Mouse (Mus musculus) liver, adult (tissue): Measurements from ENCODE around the gene Sh2b3.

ENCODE experiments used
- GATA4 ChIP-seq: IDR thresholded peaks from 2 replicates; pipeline ENCODE4 v1.6.1; 2014; ENCODE audit warnings: mild to moderate bottlenecking, low read length; ENCODE audit not compliant: insufficient replicate concordance

Gene Sh2b3

DNA sequence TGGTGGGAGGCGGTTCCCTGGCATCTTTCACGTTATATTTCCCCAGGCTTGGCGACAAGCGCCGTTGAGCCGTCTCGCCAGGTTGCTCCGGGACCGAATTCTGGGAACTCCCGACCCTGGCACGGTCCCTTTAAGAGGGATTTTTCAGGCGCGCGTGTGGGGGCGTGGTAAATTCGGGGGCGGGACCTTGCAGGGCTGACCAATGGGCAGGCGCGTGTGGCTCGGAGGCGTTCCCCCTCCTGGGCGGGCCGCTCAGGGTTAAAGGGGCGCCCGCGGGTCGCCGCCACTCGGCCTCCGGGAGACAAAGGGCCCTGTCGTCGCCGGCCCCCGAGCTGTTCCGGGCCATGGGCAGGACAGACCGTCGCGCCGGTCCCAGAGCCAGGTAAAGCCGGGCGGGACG is 11.3 kb upstream of the Sh2b3 start, which contains the start of gene Pheta1:
TSS of gene Pheta1 (plus strand) at position 242 of the 400 bp plus-strand sequence.
- peak; percentile 24; the same call in 1 of the 2 replicates for TF ChIP-seq GATA4

DNA sequence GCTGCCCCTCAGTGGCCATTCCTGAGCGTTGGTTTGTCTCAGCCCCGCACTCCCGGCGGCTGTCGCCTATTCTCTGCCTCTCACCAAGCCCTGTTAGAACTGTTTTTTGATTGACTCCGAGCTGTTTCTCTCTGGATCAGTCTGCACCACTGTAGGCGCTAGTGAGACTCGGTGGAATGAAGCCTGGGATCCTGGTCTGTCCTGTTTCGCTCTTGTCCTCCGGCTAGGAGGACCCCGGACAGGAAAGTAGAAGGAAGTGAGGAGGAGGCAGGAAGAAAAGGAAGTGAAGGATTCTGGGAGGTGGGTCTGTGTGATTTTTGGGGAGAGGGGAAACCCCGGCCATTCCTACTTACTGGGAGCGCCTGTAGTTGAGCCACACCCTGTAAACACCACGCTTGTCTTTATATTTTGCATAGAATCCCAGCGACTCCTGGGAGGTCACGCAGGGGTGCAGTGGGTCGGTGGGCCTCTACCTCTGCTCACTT is 10.6 kb upstream of the Sh2b3 start:
- no peak for TF ChIP-seq GATA4

DNA sequence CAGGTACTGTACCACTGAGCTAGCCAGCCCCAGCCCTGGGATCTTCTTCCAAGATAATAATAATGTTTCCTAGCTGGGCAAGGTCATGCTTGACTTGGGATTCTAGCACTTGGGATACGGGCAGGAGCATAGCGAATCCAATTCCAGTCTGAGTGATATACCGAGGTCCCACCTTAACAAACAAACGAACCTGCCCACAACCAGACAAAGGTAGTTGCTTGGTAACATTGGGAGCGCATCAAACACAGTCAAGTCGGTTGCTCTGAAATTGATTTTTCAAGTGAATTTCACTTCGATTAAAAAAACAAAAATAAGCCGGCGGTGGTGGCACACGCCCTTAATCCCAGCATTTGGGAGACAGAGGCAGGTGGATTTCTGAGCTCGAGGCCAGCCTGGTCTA is 8.9 kb upstream of the Sh2b3 start:
- no peak for TF ChIP-seq GATA4

DNA sequence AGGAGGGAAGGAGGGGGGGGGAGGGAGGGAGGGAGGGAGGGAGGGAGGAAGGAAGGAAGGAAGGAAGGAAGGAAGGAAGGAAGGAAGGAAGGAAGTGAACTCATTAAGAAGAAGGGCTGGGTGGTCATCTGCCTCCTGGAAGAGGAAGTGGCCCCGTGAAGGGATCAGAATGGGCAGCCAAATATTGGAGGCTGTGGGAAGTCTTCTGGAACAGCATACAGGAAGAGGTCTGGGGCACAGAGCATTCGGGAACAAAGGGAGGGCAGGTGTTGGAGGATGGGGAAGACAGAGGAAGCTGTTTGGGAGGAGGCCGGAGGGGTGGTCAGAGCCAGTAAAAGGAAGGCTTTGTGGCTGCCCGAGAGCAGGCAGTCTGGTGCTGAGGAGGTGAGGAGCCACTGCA is 7.9 kb upstream of the Sh2b3 start:
- TF ChIP-seq GATA4: no peak

DNA sequence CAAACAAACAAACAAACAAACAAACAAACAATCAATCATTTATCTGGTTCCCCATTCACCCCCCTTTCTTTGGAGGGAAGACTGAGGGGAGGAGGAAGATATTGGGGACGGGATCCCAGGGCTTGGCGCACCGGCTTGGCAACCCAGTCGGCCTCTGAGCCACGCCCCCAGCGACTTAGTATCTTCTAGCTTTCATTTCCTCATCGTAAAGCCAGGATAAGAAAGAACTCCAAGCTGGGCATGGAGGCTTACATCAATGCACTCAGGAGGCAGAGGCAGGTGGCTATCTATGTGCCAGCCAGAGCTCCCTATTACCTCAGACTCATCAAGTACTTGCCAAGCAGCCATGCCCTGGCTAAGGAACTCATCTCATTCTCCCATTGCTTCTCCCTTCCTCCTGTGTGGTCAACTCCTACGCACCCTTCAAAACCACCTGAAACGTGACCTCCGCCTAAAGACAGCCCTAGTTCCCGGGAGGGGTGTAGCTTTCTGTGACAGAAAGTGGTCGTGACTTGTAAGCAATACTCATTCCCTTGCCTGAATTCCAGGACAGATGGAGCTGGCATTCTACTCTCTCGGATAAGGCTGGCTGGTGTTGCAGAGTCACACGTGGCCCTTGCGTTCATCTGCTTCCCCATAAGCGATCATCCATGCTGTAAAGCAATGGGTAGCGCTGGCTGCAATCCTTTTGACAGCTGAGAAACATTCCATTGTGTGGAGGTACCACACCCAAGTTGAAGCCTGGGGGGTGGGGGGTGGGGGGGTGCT is 5.9 kb upstream of the Sh2b3 start:
- no peak for TF ChIP-seq GATA4

DNA sequence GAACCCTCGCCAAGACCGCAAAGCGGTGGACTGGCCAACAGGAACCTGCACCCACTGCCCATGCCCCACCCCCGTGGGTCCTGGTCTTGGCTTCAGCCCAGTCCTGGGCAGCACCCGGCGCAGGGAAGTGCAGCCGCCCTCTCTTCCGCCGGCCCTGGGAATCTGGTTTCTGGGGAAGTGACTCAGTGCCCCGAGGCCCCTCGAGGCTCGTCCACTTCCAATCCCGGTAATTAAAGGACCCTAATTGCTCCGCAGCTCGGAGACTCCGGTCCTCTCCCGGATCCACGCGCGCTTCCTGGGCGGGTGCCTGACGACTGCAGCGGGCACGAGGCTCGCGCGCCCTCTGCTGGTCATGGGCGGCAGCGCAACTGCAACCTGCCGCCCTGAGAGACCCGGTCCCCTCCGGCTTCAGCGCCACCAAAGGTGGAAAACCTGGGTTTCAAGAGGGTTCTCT is 5.2 kb upstream of the Sh2b3 start:
- peak; percentile 15; the same call in 1 of the 2 replicates for TF ChIP-seq GATA4

DNA sequence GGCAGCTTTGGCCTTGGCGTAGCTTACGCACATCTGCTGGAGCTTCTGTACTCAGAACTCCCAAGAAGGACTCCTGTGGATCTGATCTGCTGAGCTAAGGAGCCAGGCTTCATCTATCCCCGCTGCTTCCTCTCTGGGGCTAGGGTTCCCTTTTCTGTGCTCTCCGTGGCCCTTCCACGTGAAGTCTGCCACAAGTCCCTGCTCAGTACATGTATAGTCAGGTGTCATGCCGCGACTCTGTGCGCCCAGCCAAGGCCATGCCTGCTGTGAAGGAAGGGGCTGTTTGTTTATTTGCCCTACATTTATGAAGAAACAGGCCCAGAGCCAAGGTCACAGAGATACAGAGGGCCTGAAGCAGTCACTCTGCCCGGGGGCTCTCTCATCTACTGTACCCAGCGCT is 4.5 kb upstream of the Sh2b3 start:
- TF ChIP-seq GATA4: no peak

DNA sequence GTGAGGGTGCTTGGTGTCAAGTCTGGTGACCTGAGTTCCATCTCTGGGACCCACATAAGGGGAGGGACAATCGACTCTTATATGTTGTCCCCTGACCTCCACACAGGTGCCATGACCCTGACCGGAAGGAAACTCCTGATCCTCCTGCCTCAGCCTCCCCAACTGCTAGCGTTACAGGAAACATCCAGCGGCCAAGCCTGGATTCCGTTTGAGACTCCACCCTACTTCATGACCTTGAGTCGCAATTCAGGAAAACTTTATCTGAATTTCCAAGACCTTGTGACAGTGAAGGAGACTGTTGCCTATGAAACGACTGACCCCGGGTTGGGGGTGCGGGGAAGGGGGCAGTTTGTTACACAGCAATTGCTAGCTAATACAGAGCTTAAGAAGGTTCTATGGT is 4.1 kb upstream of the Sh2b3 start:
- no peak for TF ChIP-seq GATA4

DNA sequence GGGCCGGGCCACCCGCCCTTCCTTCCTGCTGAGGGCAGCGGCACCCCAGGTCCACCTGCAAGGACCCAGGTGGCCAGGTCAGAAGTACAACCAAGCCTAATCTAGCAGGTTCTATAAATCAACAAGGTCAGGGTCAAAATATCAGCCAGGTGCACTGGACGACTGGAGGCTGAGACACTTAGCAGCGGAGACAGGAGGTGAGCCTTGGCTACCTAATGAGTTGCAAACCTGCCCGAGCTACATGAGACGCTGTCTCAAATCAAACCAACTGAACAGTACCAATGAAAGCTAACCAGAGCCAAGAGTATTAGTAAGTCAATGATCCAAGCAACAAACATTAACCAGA is 1.7 kb upstream of the Sh2b3 start:
- no peak; the same call in 1 of the 2 replicates for TF ChIP-seq GATA4

DNA sequence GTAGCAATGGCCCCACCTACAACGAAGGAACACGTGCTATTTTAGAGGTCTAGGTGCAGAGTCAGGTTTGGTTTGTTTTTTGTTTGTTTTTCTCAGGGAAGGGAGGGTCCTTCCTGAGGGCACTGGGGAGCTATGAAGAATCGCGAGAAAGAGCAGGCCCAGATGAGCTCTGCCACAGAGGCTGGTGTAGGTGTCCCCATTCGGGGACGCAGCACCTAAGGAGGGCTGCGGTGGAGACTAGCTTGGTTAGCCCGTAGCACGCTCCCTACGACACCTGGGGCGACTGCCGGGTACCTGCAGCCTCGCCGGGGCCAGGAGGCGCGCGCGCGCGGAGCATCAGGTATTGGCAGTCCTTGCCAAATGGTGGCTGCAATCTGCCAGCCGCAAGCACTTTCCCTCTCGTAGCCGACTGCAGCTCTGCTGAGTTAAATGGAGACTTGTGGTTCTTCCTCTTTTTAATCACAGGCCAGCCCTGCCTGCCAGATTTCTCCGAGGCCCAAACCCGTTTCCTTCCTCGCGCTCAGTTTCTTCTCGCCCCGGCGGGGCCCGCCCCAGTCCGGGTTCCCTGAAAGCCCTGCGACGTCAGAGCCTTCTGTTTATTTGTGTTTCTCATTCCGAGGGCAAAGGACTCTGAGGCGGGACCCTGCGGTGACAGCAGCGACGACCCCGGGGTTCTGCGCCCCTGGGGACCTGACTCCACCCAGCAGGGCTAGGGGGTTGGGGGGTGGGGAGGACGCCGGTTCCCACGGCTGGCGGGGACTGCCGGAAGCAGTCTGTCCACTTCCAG is 1.1 kb upstream of the Sh2b3 start:
- TF ChIP-seq GATA4: no peak

DNA sequence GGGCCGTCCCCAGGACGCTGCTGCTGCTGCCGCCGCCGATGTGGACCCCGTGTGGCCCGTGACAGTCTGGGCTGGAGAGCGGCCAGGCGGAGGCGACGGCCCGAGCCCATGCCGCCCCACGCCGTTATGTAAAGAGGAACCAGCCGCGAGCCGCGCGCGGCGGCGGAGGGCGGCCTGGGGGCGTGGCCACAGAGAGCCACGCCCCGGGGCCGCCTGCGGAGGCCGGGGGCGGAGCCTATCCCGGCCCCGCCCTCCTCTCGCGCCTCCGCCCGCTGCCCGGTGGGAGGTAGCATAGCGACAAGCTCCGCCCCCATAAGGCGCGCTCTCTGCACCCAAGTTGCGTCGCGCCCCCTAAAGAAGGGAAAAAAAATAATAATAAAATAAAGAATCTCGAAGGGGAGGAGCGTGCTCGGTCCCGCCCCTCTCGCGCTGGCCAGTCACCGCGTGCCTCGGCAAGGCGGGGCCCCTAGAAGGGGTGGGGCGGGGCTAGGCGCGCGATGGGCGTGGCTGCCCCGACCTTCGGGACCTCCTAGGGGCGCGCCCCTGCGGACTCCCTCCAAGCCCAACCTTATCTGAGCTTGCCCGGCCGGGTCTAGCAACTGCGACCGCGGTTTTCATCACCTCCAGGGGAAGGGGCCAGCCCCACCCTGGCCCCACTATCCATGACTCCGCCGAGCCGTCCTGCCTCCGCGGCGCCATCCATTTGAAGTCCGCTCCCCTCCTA is 592 bp downstream of the Sh2b3 start:
- peak; percentile 81; the same call in 1 of the 2 replicates for TF ChIP-seq GATA4

DNA sequence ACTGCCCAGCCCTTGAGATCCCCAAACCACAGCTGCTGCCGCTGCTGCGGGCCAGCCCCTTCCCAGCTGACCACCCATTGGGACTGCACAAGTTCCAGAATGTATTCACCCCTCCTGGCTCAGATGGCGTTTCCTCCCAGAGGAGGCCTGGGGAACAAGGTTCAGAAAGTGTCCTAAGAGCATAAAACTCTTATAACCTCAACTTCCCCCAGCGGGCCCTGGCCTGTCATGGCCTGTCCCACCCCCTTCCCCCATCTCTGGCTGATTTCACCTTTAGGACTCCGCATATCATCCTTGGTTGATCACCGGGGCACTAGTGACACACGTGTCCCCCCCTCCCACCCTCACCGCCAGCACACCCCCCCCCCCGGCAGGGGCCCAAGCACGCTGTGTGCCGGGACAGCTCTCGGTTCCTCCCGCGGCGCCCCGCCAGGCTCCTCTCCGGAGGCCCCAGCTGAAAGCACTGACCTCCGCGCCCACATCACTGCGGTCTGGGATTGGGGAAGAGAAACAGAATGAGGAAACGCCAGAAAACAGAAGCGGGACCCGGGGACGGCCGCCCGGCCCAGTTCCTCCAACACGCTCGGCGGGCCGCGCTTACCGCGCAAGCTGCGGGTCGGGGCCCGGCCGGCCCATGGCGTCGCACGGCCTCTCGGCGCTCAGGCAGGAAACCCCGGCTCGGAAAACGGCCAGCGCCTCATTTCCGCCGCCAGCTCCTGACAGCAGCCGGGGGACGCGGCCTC is 1.3 kb downstream of the Sh2b3 start:
- TF ChIP-seq GATA4: no peak

DNA sequence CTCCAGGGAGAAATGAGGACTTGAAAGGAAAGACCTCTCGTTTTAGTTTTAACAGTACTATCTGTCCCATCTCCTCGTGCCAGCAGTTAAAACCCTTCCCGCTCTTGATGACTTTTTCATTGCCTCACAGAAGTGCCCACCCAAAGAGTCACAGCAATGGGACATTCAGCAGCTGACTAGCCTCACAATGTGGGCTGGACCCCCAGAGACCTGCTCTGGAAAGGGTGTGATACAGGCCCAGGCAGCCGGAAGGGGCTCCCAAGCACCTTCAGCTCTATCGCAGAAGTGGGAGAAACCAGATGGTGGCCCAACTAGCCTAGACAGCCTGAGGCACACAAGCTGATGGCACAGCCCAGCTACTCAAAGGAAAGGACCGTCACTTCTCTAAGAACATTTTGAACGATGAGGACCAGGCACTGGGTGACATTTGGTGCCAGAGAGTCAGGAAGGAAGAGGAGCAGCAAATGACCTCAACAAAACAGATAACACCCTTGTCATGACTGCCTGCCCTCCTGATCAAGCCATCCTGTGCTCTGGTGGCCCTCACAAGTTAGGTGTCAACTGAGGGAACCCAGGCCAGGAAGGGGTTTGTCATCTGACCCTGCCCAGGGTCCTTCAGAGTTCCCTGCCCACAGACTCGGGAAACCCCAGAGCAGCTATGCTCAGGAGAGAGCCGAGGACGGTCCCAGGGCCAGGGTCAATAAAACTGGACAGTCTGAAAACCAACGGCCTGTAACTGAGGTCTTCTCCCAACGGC is 2.3 kb downstream of the Sh2b3 start:
- TF ChIP-seq GATA4: peak; percentile 74; the same call in 1 of the 2 replicates

DNA sequence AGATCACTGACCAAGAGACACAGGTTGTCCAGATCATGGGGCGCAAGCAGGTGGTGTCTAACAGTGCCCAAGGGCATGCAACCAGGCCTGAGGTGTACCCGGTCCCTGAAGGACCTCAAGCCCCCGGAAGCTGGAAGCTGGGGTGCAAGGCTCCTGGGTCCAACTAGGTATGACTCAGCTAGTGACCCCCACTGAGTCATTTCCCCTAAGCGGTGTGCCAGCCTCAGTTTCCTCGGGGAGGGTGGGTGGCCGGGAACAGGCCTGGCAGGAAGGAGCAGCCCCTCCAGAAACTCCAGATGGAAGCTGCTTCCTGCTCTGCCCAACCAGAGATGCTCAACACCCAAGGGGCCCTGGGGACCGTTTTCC is 3.2 kb downstream of the Sh2b3 start:
- no peak for TF ChIP-seq GATA4
